Mouse (Mus musculus) liver, adult 2 months (tissue): ENCODE data around the gene Dnaic1. TPM values are rescaled to one million over a fixed set of nuclear protein-coding genes. Genes with fewer than 3 reads are reported as not detected.

Source experiments
- DNase-seq: peaks from one replicate; pipeline ENCODE4 v3.0.0-alpha.2; 2011; ENCODE audit warnings: low read depth, low spot score; ENCODE audit errors: extremely low read depth
- H3K27ac ChIP-seq: fragments of 200-500 bp; replicated peaks from 2 replicates; pipeline ENCODE4 v1.5.1; 2012; ENCODE audit warnings: low read depth, mild to moderate bottlenecking, control low read depth, inconsistent platforms, low read length; ENCODE audit not compliant: insufficient read depth
- H3K27me3 ChIP-seq: fragments of 200-500 bp; 2 replicates; pipeline ENCODE4 v1.6.1; 2012; ENCODE audit warnings: mild to moderate bottlenecking, moderate library complexity, low read length, inconsistent platforms; ENCODE audit not compliant: control insufficient read depth, insufficient read depth
- H3K36me3 ChIP-seq: fragments of 200-500 bp; 2 replicates; pipeline ENCODE4 v1.6.1; 2012; ENCODE audit warnings: low read length, inconsistent platforms; ENCODE audit not compliant: control insufficient read depth, insufficient read depth
- H3K4me1 ChIP-seq: fragments of 200-500 bp; 2 replicates; pipeline ENCODE4 v1.6.1; 2011; ENCODE audit warnings: low read length; ENCODE audit not compliant: control insufficient read depth, insufficient read depth
- H3K4me3 ChIP-seq: fragments of 200-500 bp; 2 replicates; pipeline ENCODE4 v1.5.1; 2011; ENCODE audit warnings: low read depth, mild to moderate bottlenecking, control low read depth, low read length, moderate library complexity; ENCODE audit not compliant: insufficient read depth
- H3K79me2 ChIP-seq: fragments of 200-500 bp; 2 replicates; pipeline ENCODE4 v1.6.1; 2012; ENCODE audit warnings: inconsistent platforms, mild to moderate bottlenecking, low read length, moderate library complexity; ENCODE audit not compliant: control insufficient read depth, insufficient read depth
- H3K9ac ChIP-seq: fragments of 200-500 bp; 2 replicates; pipeline ENCODE4 v1.6.1; 2012; ENCODE audit warnings: low read depth, mild to moderate bottlenecking, control low read depth, inconsistent platforms, low read length
- CTCF ChIP-seq: fragments of 200-500 bp; IDR thresholded peaks from 2 replicates; pipeline ENCODE4 v1.5.1; 2011; ENCODE audit warnings: low read depth, low read length, control low read depth
- POLR2A ChIP-seq: fragments of 200-500 bp; IDR thresholded peaks from 2 replicates; pipeline ENCODE4 v1.6.1; 2011; ENCODE audit warnings: low read length, control low read depth; ENCODE audit not compliant: insufficient read depth; ENCODE audit errors: extremely low read depth
- WGBS: fragments of 180-500 bp; shearing (Covaris S2); methylation state at CpG from one replicate; pipeline ENCODE4 v1.1.7; 2018; 5-methylcytosine and 5-hydroxymethylcytosine counted together
- polyA plus RNA-seq: library from polyadenylated mRNA; depleted of rRNA; stranded (reverse); fragments of >200 nt; gene quantifications from 2 replicates; pipeline ENCODE4 v1.2.3, GENCODE M21; 2012
- total RNA-seq: library from RNA; depleted of rRNA; stranded (reverse); fragments of >200 nt; gene quantifications from 2 replicates; pipeline ENCODE4 v1.2.3, GENCODE M21; 2014

Dnaic1 gene
- total and polyA plus RNA-seq, 2 experiments: 0.18 to 2.3 TPM

- Histone ChIP-seq H3K4me1 (peaks cover 8% of the 10 kb centered on the region; the same call in 1 of the 2 replicates), H3K4me3 (no peak overlapping the region), H3K27me3 (no peaks in the 10 kb centered on the region), H3K36me3 (no peaks in the 10 kb centered on the region), H3K9ac (no peak overlapping the region), H3K27ac (no peak overlapping the region), H3K79me2 (no peaks in the 10 kb centered on the region)
- DNase-seq: no peak
- 36% methylated on average over 19 of the region's 25 CpGs for WGBS
- TF ChIP-seq POLR2A: no peak
- no peak for TF ChIP-seq CTCF
These were observed 89.2 kb downstream of the Dnaic1 start for GRCm38 (mm10) chr4:41658566-41659384.

GRCm38 (mm10) chr4:41659556-41659955 is 90.0 kb downstream of the Dnaic1 start:
- no peak overlapping the region for H3K27ac ChIP-seq
- WGBS: 93% methylated on average over 12 of the region's 13 CpGs
- no peaks in the 10 kb centered on the region for H3K36me3 ChIP-seq
- no peaks in the 10 kb centered on the region for H3K27me3 ChIP-seq
- H3K79me2 ChIP-seq: no peaks in the 10 kb centered on the region
- H3K4me3 ChIP-seq: no peak overlapping the region
- TF ChIP-seq CTCF: no peak
- no peak for TF ChIP-seq POLR2A
- peaks cover 8% of the 10 kb centered on the region; the same call in 1 of the 2 replicates for H3K4me1 ChIP-seq
- H3K9ac ChIP-seq: no peak overlapping the region
- no peak for DNase-seq

- no peaks in the 10 kb centered on the region for H3K27me3 ChIP-seq
- 47% methylated on average over 11 of the region's 11 CpGs for WGBS
- H3K36me3 ChIP-seq: no peaks in the 10 kb centered on the region
- H3K79me2 ChIP-seq: no peaks in the 10 kb centered on the region
- H3K4me1 ChIP-seq: peaks cover 8% of the 10 kb centered on the region; the same call in 1 of the 2 replicates
- peak; percentile 35 for DNase-seq
- H3K27ac ChIP-seq: peak overlapping the region; percentile 37
- no peak overlapping the region for H3K9ac ChIP-seq
- H3K4me3 ChIP-seq: no peak overlapping the region
- TF ChIP-seq CTCF (no peak), POLR2A (no peak)
These were observed 91.4 kb downstream of the Dnaic1 start for GRCm38 (mm10) chr4:41660851-41661430.

- Histone ChIP-seq H3K79me2 (no peaks in the 10 kb centered on the region), H3K9ac (no peak overlapping the region), H3K27me3 (no peaks in the 10 kb centered on the region), H3K4me1 (peaks cover 8% of the 10 kb centered on the region; the same call in 1 of the 2 replicates), H3K4me3 (no peak overlapping the region), H3K27ac (no peak overlapping the region), H3K36me3 (no peaks in the 10 kb centered on the region)
- DNase-seq: no peak
- 91% methylated on average over 11 of the region's 11 CpGs for WGBS
- TF ChIP-seq POLR2A (no peak), CTCF (no peak)
These were observed 93.1 kb downstream of the Dnaic1 start for GRCm38 (mm10) chr4:41662723-41663122.

- Histone ChIP-seq H3K9ac (no peak overlapping the region), H3K27ac (no peak overlapping the region), H3K36me3 (no peaks in the 10 kb centered on the region), H3K4me1 (peaks cover 8% of the 10 kb centered on the region; the same call in 1 of the 2 replicates), H3K4me3 (no peak overlapping the region), H3K27me3 (no peaks in the 10 kb centered on the region), H3K79me2 (no peaks in the 10 kb centered on the region)
- DNase-seq: no peak
- TF ChIP-seq POLR2A (no peak), CTCF (no peak)
- 69% methylated on average over 9 of the region's 9 CpGs for WGBS
These were observed 94.0 kb downstream of the Dnaic1 start for GRCm38 (mm10) chr4:41663614-41664013.
